29 mouse cellular contexts compared by ENCODE assay signal in genomic region chr7:126445104-126445815, GRCm38 (mm10). TPM values are rescaled to one million over a fixed set of nuclear protein-coding genes. Genes with fewer than 3 reads are reported as not detected.
DNase-seq lines count a peak whose midpoint lies in the region; ATAC-seq and TF ChIP-seq lines count a peak whose summit lies in the region.
"Had no signal": no experiment of that assay in that cellular context is flagged by ENCODE, and none has a peak within 500 bp of the region (broad histone marks: within the 10 kb centered on the region; RNA-seq: fewer than 3 reads in every experiment).

No protein-coding gene starts in this region.

- no peak for ATAC-seq in hindbrain, postnatal 0 days
- ATAC-seq: activated CD4-positive, CD25-positive, alpha-beta regulatory T cell, adult 4 months; forebrain, embryonic 15.5 days; hindbrain, embryonic 16.5 days; inflammation-experienced regulatory T-cells, adult 6 months; intestine, embryonic 16.5 days had no signal

- 93% methylated on average over 15 of the region's 15 CpGs for WGBS in heart, embryonic 10.5 days
- 91% methylated on average over 15 of the region's 15 CpGs for WGBS in hindbrain, postnatal 0 days

- no peak overlapping the region for H3K9ac ChIP-seq in hindbrain, postnatal 0 days (replicated peaks; ENCODE audit: low read length)
- H3K9ac ChIP-seq: embryonic facial prominence, embryonic 13.5 days; forebrain, embryonic 15.5 days; heart, embryonic 12.5 days; heart, embryonic 15.5 days; hindbrain, embryonic 13.5 days had no signal

- peak overlapping the region; percentile 65 for H3K27ac ChIP-seq in gastrocnemius, adult 2 months
- no peak overlapping the region for H3K27ac ChIP-seq in heart, embryonic 10.5 days
- no peak overlapping the region for H3K27ac ChIP-seq in hindbrain, postnatal 0 days
- H3K27ac ChIP-seq: embryonic facial prominence, embryonic 10.5 days; embryonic facial prominence, embryonic 13.5 days; forebrain, embryonic 12.5 days; forebrain, embryonic 15.5 days; heart, embryonic 15.5 days; hindbrain, embryonic 10.5 days; hindbrain, embryonic 13.5 days had no signal

- H3K27me3 ChIP-seq in heart, embryonic 10.5 days (ENCODE audit: insufficient read depth, poor library complexity, severe bottlenecking) = no peaks in the 10 kb centered on the region
- no peaks in the 10 kb centered on the region for H3K27me3 ChIP-seq in hindbrain, postnatal 0 days (ENCODE audit: insufficient read depth, low read length)
- H3K27me3 ChIP-seq: embryonic facial prominence, embryonic 13.5 days; forebrain, embryonic 12.5 days; forebrain, embryonic 15.5 days; heart, embryonic 12.5 days; heart, embryonic 15.5 days; hindbrain, embryonic 13.5 days had no signal

- TF ChIP-seq CTCF in gastrocnemius, adult 2 months (IDR thresholded peaks at IDR 0.05) = no peak
- no peak for TF ChIP-seq CTCF in hindbrain, postnatal 0 days (IDR thresholded peaks at IDR 0.05; ENCODE audit: low read depth)

- H3K4me3 ChIP-seq in gastrocnemius, adult 2 months = no peak overlapping the region
- no peak overlapping the region for H3K4me3 ChIP-seq in heart, embryonic 10.5 days
- H3K4me3 ChIP-seq in hindbrain, postnatal 0 days (ENCODE audit: low read length) = no peak overlapping the region
- H3K4me3 ChIP-seq: embryonic facial prominence, embryonic 10.5 days; embryonic facial prominence, embryonic 13.5 days; erythroblast, embryonic 14.5 days; forebrain, embryonic 12.5 days; forebrain, embryonic 15.5 days; heart, embryonic 12.5 days; heart, embryonic 15.5 days; hindbrain, embryonic 10.5 days; hindbrain, embryonic 13.5 days had no signal

- no peaks in the 10 kb centered on the region; the same call in 1 of the 2 replicates for H3K4me1 ChIP-seq in heart, embryonic 10.5 days
- H3K4me1 ChIP-seq in hindbrain, postnatal 0 days (ENCODE audit: insufficient read depth, low read length) = no peaks in the 10 kb centered on the region
- H3K4me1 ChIP-seq: embryonic facial prominence, embryonic 10.5 days; embryonic facial prominence, embryonic 13.5 days; forebrain, embryonic 12.5 days; forebrain, embryonic 15.5 days; heart, embryonic 12.5 days; heart, embryonic 15.5 days; hindbrain, embryonic 10.5 days; hindbrain, embryonic 13.5 days had no signal

- peaks cover 74% of the 10 kb centered on the region for H3K36me3 ChIP-seq in heart, embryonic 10.5 days
- H3K36me3 ChIP-seq in hindbrain, postnatal 0 days (ENCODE audit: insufficient read depth, low read length) = peaks cover 24% of the 10 kb centered on the region; the same call in 1 of the 2 replicates

- no peaks in the 10 kb centered on the region for H3K9me3 ChIP-seq in heart, embryonic 10.5 days
- no peaks in the 10 kb centered on the region for H3K9me3 ChIP-seq in hindbrain, postnatal 0 days (ENCODE audit: low read length)
- H3K9me3 ChIP-seq: embryonic facial prominence, embryonic 10.5 days; embryonic facial prominence, embryonic 13.5 days; forebrain, embryonic 12.5 days; forebrain, embryonic 15.5 days; heart, embryonic 12.5 days; heart, embryonic 15.5 days; hindbrain, embryonic 10.5 days; hindbrain, embryonic 13.5 days had no signal

- no peak overlapping the region for H3K4me2 ChIP-seq in hindbrain, postnatal 0 days (ENCODE audit: low read depth, low read length)
- H3K4me2 ChIP-seq: embryonic facial prominence, embryonic 13.5 days; forebrain, embryonic 12.5 days; forebrain, embryonic 15.5 days; heart, embryonic 12.5 days; heart, embryonic 15.5 days; hindbrain, embryonic 13.5 days had no signal

- DNase-seq in gastrocnemius, adult 2 months = peak; percentile 64
- DNase-seq in gastrocnemius, adult 18-20 months (ENCODE audit: low spot score) = no peak
- DNase-seq in heart, adult 11 months = peak; percentile 82
- no peak for DNase-seq in heart, embryonic 10.5 days (ENCODE audit: low spot score)
- peak; percentile 6 to 36 for DNase-seq in gastrocnemius, postnatal 36 days
- DNase-seq in hindbrain, postnatal 0 days (ENCODE audit: low spot score) = no peak
- DNase-seq: adrenal gland, adult 8-10 months; adrenal gland, postnatal 25 days; cerebellum, adult 11-12 months; cerebellum, adult 8-10 months; cerebellum, postnatal 10 days; cerebellum, postnatal 36 days; embryo, embryonic 11 days; heart, postnatal 10 days; heart, postnatal 36 days had no signal

- intact Hi-C loops in gastrocnemius, adult 2 months (cut with DNase I) = no loop called here
- intact Hi-C loops in gastrocnemius, postnatal 36 days (cut with DNase I) = no loop called here

RNA-seq across cellular contexts. Expression of gene Rabep2, which starts 16.7 kb away (rescaled TPM):
- 10 to 100 TPM; 14.0 to 14.9 TPM for total RNA-seq in gastrocnemius, adult 2 months (2021)
- total RNA-seq in gastrocnemius, adult 18-20 months (2021) = 10 to 100 TPM; 10.6 to 13.1 TPM
- polyA plus RNA-seq in heart, embryonic 10.5 days (2016; fragmentation: Nextera tagmentation; extraction: Ambion mirVana) = 25.5 and 25.8 TPM in 2 replicates
- 10 to 100 TPM; 13.8 to 14.0 TPM for total RNA-seq in gastrocnemius, postnatal 36 days (2021)
- 22.2 and 22.5 TPM in 2 replicates for total RNA-seq in hindbrain, postnatal 0 days (2014; rRNA removed)
- 19.2 TPM in 2 replicates for polyA plus RNA-seq in hindbrain, postnatal 0 days (2015; fragmentation: Nextera tagmentation; extraction: Ambion mirVana)

RNA-seq across cellular contexts. Expression of gene Atp2a1, which starts 17.6 kb away (rescaled TPM):
- total RNA-seq in gastrocnemius, adult 2 months (2021) = over 10,000 TPM; 21,521 to 26,495 TPM
- over 10,000 TPM; 23,271 to 27,147 TPM for total RNA-seq in gastrocnemius, adult 18-20 months (2021)
- polyA plus RNA-seq in heart, embryonic 10.5 days (2016; fragmentation: Nextera tagmentation; extraction: Ambion mirVana) = 6.8 and 9.5 TPM in 2 replicates
- over 10,000 TPM; 23,125 to 24,213 TPM for total RNA-seq in gastrocnemius, postnatal 36 days (2021)
- 0.99 and 5.4 TPM in 2 replicates for total RNA-seq in hindbrain, postnatal 0 days (2014; rRNA removed)
- polyA plus RNA-seq in hindbrain, postnatal 0 days (2015; fragmentation: Nextera tagmentation; extraction: Ambion mirVana) = 0.40 and 0.68 TPM in 2 replicates
- total RNA-seq: adrenal gland, postnatal 25 days; granulocyte monocyte progenitor cell, adult 5-6 weeks had no signal
- polyA plus RNA-seq: erythroblast, embryonic 14.5 days had no signal

RNA-seq across cellular contexts. Expression of gene Sh2b1, which starts 30.0 kb away (rescaled TPM):
- 10 to 100 TPM; 43.0 to 48.1 TPM for total RNA-seq in gastrocnemius, adult 2 months (2021)
- total RNA-seq in gastrocnemius, adult 18-20 months (2021) = 10 to 100 TPM; 49.2 to 51.0 TPM
- polyA plus RNA-seq in heart, embryonic 10.5 days (2016; fragmentation: Nextera tagmentation; extraction: Ambion mirVana) = 46.3 and 47.1 TPM in 2 replicates
- total RNA-seq in gastrocnemius, postnatal 36 days (2021) = 10 to 100 TPM; 36.8 to 43.4 TPM
- 34.1 and 41.1 TPM in 2 replicates for total RNA-seq in hindbrain, postnatal 0 days (2014; rRNA removed)
- 50.4 and 54.5 TPM in 2 replicates for polyA plus RNA-seq in hindbrain, postnatal 0 days (2015; fragmentation: Nextera tagmentation; extraction: Ambion mirVana)

RNA-seq across cellular contexts. Expression of gene Cd19, which starts 30.6 kb away (rescaled TPM):
- not detected for total RNA-seq in gastrocnemius, adult 2 months (2021)
- not detected for total RNA-seq in gastrocnemius, adult 18-20 months (2021)
- polyA plus RNA-seq in heart, embryonic 10.5 days (2016; fragmentation: Nextera tagmentation; extraction: Ambion mirVana) = not detected in 2 replicates
- not detected for total RNA-seq in gastrocnemius, postnatal 36 days (2021)
- 0.16 TPM in 1 of 2 replicates, not detected in the other for total RNA-seq in hindbrain, postnatal 0 days (2014; rRNA removed)
- 0.05 TPM in 1 of 2 replicates, not detected in the other for polyA plus RNA-seq in hindbrain, postnatal 0 days (2015; fragmentation: Nextera tagmentation; extraction: Ambion mirVana)
- total RNA-seq: granulocyte monocyte progenitor cell, adult 5-6 weeks had no signal
- polyA plus RNA-seq: embryonic facial prominence, embryonic 10.5 days; embryonic facial prominence, embryonic 13.5 days; erythroblast, embryonic 14.5 days; forebrain, embryonic 12.5 days; forebrain, embryonic 15.5 days; heart, embryonic 12.5 days; heart, embryonic 15.5 days; hindbrain, embryonic 10.5 days; hindbrain, embryonic 13.5 days; hindbrain, embryonic 16.5 days had no signal

RNA-seq across cellular contexts. Expression of gene Tufm, which starts 41.9 kb away (rescaled TPM):
- 100 to 1,000 TPM; 111 to 141 TPM for total RNA-seq in gastrocnemius, adult 2 months (2021)
- 100 to 1,000 TPM; 118 to 124 TPM for total RNA-seq in gastrocnemius, adult 18-20 months (2021)
- polyA plus RNA-seq in heart, embryonic 10.5 days (2016; fragmentation: Nextera tagmentation; extraction: Ambion mirVana) = 199 and 204 TPM in 2 replicates
- 100 to 1,000 TPM; 122 to 145 TPM for total RNA-seq in gastrocnemius, postnatal 36 days (2021)
- 62.5 and 66.1 TPM in 2 replicates for total RNA-seq in hindbrain, postnatal 0 days (2014; rRNA removed)
- polyA plus RNA-seq in hindbrain, postnatal 0 days (2015; fragmentation: Nextera tagmentation; extraction: Ambion mirVana) = 106 TPM in 2 replicates

Comparison
In these comparisons a context has a peak if more than half of its experiments do, and no peak if none do; other contexts are left out.
1. DNase-seq: peak in gastrocnemius, adult 2 months (single experiment), heart, adult 11 months (single experiment) and gastrocnemius, postnatal 36 days (2 of 2); none in gastrocnemius, adult 18-20 months (single experiment), heart, embryonic 10.5 days (single experiment) and hindbrain, postnatal 0 days (single experiment).
2. RNA of gene Atp2a1, which starts 17.6 kb away (total RNA-seq): 23,271 to 27,147 TPM in gastrocnemius, adult 18-20 months, 21,521 to 26,495 TPM in gastrocnemius, adult 2 months and 23,125 to 24,213 TPM in gastrocnemius, postnatal 36 days; 0.99 to 5.4 TPM in hindbrain, postnatal 0 days; every median in the first group is over 1,000 times any median in the second.